Mouse (Mus musculus) mesoderm, embryonic 11.5 days (tissue): ENCODE measurements around the gene Grb7.
A peak's percentile ranks its signal among the peaks of the same experiment; 100 is the strongest.

Experiments used
- DNase-seq: peaks from one replicate; pipeline ENCODE4 v3.0.0-alpha.2; 2012; ENCODE audit warnings: low read depth, low spot score

Gene Grb7

GRCm38 (mm10) chr11:98446213-98446561, at the start of gene Grb7:
Gene Grb7 (plus strand): TSS chr11:98446394.
- no peak for DNase-seq

- no peak for DNase-seq
Observed at GRCm38 (mm10) chr11:98397946-98398345, 48.2 kb upstream of the Grb7 start.

GRCm38 (mm10) chr11:98400161-98400726, 46.0 kb upstream of the Grb7 start, which contains the start of gene Pgap3:
Gene Pgap3 (minus strand): TSS chr11:98400490.
- peak; percentile 89 for DNase-seq

- no peak for DNase-seq
Observed at GRCm38 (mm10) chr11:98400816-98401215, 45.4 kb upstream of the Grb7 start.

- no peak for DNase-seq
Observed at GRCm38 (mm10) chr11:98406621-98407020, 39.6 kb upstream of the Grb7 start.

- DNase-seq: no peak
Observed at GRCm38 (mm10) chr11:98408872-98409271, 37.3 kb upstream of the Grb7 start.

GRCm38 (mm10) chr11:98409341-98409822, 36.8 kb upstream of the Grb7 start:
- peak; percentile 70 for DNase-seq

- peak; percentile 87 for DNase-seq
Observed at GRCm38 (mm10) chr11:98412273-98412796, 33.9 kb upstream of the Grb7 start, which contains the start of gene Erbb2. Gene Erbb2 (plus strand): TSS chr11:98412470.

- peak; percentile 52 for DNase-seq
Observed at GRCm38 (mm10) chr11:98412797-98413301, 33.3 kb upstream of the Grb7 start.

GRCm38 (mm10) chr11:98413731-98414130, 32.5 kb upstream of the Grb7 start:
- DNase-seq: no peak

- no peak for DNase-seq
Observed at GRCm38 (mm10) chr11:98414162-98414561, 32.0 kb upstream of the Grb7 start.

- DNase-seq: no peak
Observed at GRCm38 (mm10) chr11:98417074-98417473, 29.1 kb upstream of the Grb7 start.

- DNase-seq: no peak
Observed at GRCm38 (mm10) chr11:98418273-98418672, 27.9 kb upstream of the Grb7 start.

- DNase-seq: no peak
Observed at GRCm38 (mm10) chr11:98418939-98419547, 27.2 kb upstream of the Grb7 start.

GRCm38 (mm10) chr11:98426592-98426991, 19.6 kb upstream of the Grb7 start:
- no peak for DNase-seq

- DNase-seq: no peak
Observed at GRCm38 (mm10) chr11:98428436-98428835, 17.8 kb upstream of the Grb7 start.

GRCm38 (mm10) chr11:98431743-98432502, 14.3 kb upstream of the Grb7 start:
- DNase-seq: no peak

GRCm38 (mm10) chr11:98435723-98436122, 10.5 kb upstream of the Grb7 start:
- no peak for DNase-seq

GRCm38 (mm10) chr11:98437441-98437840, 8.8 kb upstream of the Grb7 start:
- DNase-seq: no peak

GRCm38 (mm10) chr11:98438331-98439158, 7.6 kb upstream of the Grb7 start, which contains the start of gene Mien1:
Gene Mien1 (minus strand): TSS chr11:98438991.
- DNase-seq: peak; percentile 95

- no peak for DNase-seq
Observed at GRCm38 (mm10) chr11:98443688-98444087, 2.5 kb upstream of the Grb7 start.
